Mouse (Mus musculus) liver, postnatal 0 days (tissue): Measurements from ENCODE around the gene Rbms3. TPM values are rescaled to one million over a fixed set of nuclear protein-coding genes. Genes with fewer than 3 reads are reported as not detected.

ENCODE experiments used
- ATAC-seq: fragments of 200-750 bp; cut with Nextera tagmentation; 2 replicates; pipeline ENCODE4 v1.8.0; 2017; ENCODE audit warnings: mild to moderate bottlenecking, moderate library complexity
- DNase-seq: peaks from one replicate; pipeline ENCODE4 v3.0.0-alpha.2; 2016
- H3K27ac ChIP-seq: fragments of 300-500 bp; sonication (generic); 2 replicates; pipeline ENCODE4 v1.5.1; 2014; ENCODE audit warnings: antibody characterized with exemption, moderate library complexity, mild to moderate bottlenecking, low read depth
- H3K27me3 ChIP-seq: fragments of 300-500 bp; sonication (generic); 2 replicates; pipeline ENCODE4 v1.6.1; 2014; ENCODE audit warnings: low read length, control low read depth, mixed read lengths; ENCODE audit not compliant: insufficient read depth
- H3K36me3 ChIP-seq: fragments of 300-500 bp; sonication (generic); replicated peaks from 2 replicates; pipeline ENCODE4 v1.6.1; 2014; ENCODE audit warnings: mild to moderate bottlenecking, control low read depth, low read length, moderate library complexity, mixed read lengths; ENCODE audit not compliant: insufficient read depth
- H3K4me1 ChIP-seq: fragments of 300-500 bp; sonication (generic); 2 replicates; pipeline ENCODE4 v1.6.1; 2014; ENCODE audit warnings: antibody characterized with exemption, mild to moderate bottlenecking, control low read depth; ENCODE audit not compliant: insufficient read depth
- H3K4me2 ChIP-seq: fragments of 300-500 bp; sonication (generic); 2 replicates; pipeline ENCODE4 v1.6.1; 2014; ENCODE audit warnings: low read depth, mild to moderate bottlenecking, low read length, moderate library complexity, mixed read lengths
- H3K4me3 ChIP-seq: fragments of 300-500 bp; sonication (generic); 2 replicates; pipeline ENCODE4 v1.5.1; 2014; ENCODE audit warnings: low read depth, low read length
- H3K9ac ChIP-seq: fragments of 300-500 bp; sonication (generic); replicated peaks from 2 replicates; pipeline ENCODE4 v1.6.1; 2014; ENCODE audit warnings: mild to moderate bottlenecking, moderate library complexity
- H3K9me3 ChIP-seq: fragments of 300-500 bp; sonication (generic); 2 replicates; pipeline ENCODE4 v1.6.1; 2016; ENCODE audit warnings: mild to moderate bottlenecking, control low read depth, low read length, mixed read lengths
- CTCF ChIP-seq: sonication (generic); IDR thresholded peaks from 2 replicates; pipeline ENCODE4 v1.5.1; 2016; ENCODE audit warnings: antibody characterized with exemption, low read depth
- EP300 ChIP-seq: IDR thresholded peaks from 2 replicates; pipeline ENCODE4 v1.6.1; 2016; ENCODE audit warnings: antibody characterized with exemption, low read depth, mild to moderate bottlenecking
- WGBS: fragments of 180-500 bp; shearing (Covaris S2); extraction: QIAGEN DNeasy Blood & Tissue Kit; methylation state at CpG from one replicate; pipeline ENCODE4 v1.1.7; 2014; ENCODE audit not compliant: insufficient replicate concordance; 5-methylcytosine and 5-hydroxymethylcytosine counted together
- polyA plus RNA-seq: library from polyadenylated mRNA; unstranded; fragments of >200 nt; fragmentation: Nextera tagmentation; extraction: Ambion mirVana; gene quantifications from 2 replicates; pipeline ENCODE4 v1.2.1, GENCODE M21; 2015

The Rbms3 gene
- polyA plus RNA-seq, 1 experiment from 2014 or later: 2.8 TPM

- no peak for DNase-seq
- WGBS: 74% methylated on average over 7 of the region's 7 CpGs
Observed at GRCm38 (mm10) chr9:116613276-116613675, 1016.4 kb downstream of the Rbms3 start.

GRCm38 (mm10) chr9:116596046-116596445 lies 1033.7 kb downstream of the Rbms3 start:
- H3K36me3 ChIP-seq: no peaks in the 10 kb centered on the region
- no peak for TF ChIP-seq CTCF
- TF ChIP-seq EP300: no peak
- H3K27ac ChIP-seq: no peak overlapping the region
- WGBS: 90% methylated on average over 10 of the region's 10 CpGs
- no peak overlapping the region for H3K4me2 ChIP-seq
- no peaks in the 10 kb centered on the region for H3K27me3 ChIP-seq
- no peak overlapping the region for H3K4me3 ChIP-seq
- H3K4me1 ChIP-seq: no peaks in the 10 kb centered on the region
- H3K9me3 ChIP-seq: no peaks in the 10 kb centered on the region
- no peak for DNase-seq
- ATAC-seq: no peak
- H3K9ac ChIP-seq: no peak overlapping the region

More at GRCm38 (mm10) chr9:116613276-116613675, 1016.4 kb downstream of the Rbms3 start:
- H3K9ac ChIP-seq: no peak overlapping the region
- no peak overlapping the region for H3K4me3 ChIP-seq
- H3K9me3 ChIP-seq: no peaks in the 10 kb centered on the region
- H3K27ac ChIP-seq: no peak overlapping the region
- no peaks in the 10 kb centered on the region for H3K36me3 ChIP-seq
- H3K27me3 ChIP-seq: no peaks in the 10 kb centered on the region
- no peak for TF ChIP-seq EP300
- no peak for TF ChIP-seq CTCF
- no peaks in the 10 kb centered on the region for H3K4me1 ChIP-seq
- no peak for ATAC-seq
- no peak overlapping the region for H3K4me2 ChIP-seq

- 77% methylated on average over 4 of the region's 4 CpGs for WGBS
- TF ChIP-seq CTCF: no peak
- no peak for TF ChIP-seq EP300
- 0 out of 2 replicates have a peak, but pooled peaks cover 2% of the 10 kb centered on the region for H3K9me3 ChIP-seq
- ATAC-seq (no peak), DNase-seq (no peak)
- H3K4me2 ChIP-seq: no peak overlapping the region
- no peaks in the 10 kb centered on the region for H3K4me1 ChIP-seq
- H3K27ac ChIP-seq: no peak overlapping the region
- H3K36me3 ChIP-seq: no peaks in the 10 kb centered on the region
- H3K9ac ChIP-seq: no peak overlapping the region
- no peaks in the 10 kb centered on the region for H3K27me3 ChIP-seq
- no peak overlapping the region for H3K4me3 ChIP-seq
Observed at GRCm38 (mm10) chr9:116592486-116592885, 1037.2 kb downstream of the Rbms3 start.

- 86% methylated on average over 9 of the region's 9 CpGs for WGBS
- Histone ChIP-seq H3K9me3 (0 out of 2 replicates have a peak, but pooled peaks cover 2% of the 10 kb centered on the region), H3K4me2 (no peak overlapping the region), H3K27ac (no peak overlapping the region), H3K27me3 (no peaks in the 10 kb centered on the region), H3K36me3 (no peaks in the 10 kb centered on the region), H3K4me1 (no peaks in the 10 kb centered on the region), H3K4me3 (no peak overlapping the region), H3K9ac (no peak overlapping the region)
- TF ChIP-seq EP300: no peak
- no peak for TF ChIP-seq CTCF
- DNase-seq (no peak), ATAC-seq (no peak)
Observed at GRCm38 (mm10) chr9:116591071-116591470, 1038.6 kb downstream of the Rbms3 start.

- Histone ChIP-seq H3K36me3 (no peaks in the 10 kb centered on the region), H3K4me1 (no peaks in the 10 kb centered on the region), H3K27ac (no peak overlapping the region), H3K9me3 (no peaks in the 10 kb centered on the region), H3K4me3 (no peak overlapping the region), H3K9ac (no peak overlapping the region), H3K27me3 (no peaks in the 10 kb centered on the region), H3K4me2 (no peak overlapping the region)
- DNase-seq: no peak
- TF ChIP-seq CTCF (no peak), EP300 (no peak)
- 58% methylated on average over 2 of the region's 2 CpGs for WGBS
- ATAC-seq: no peak
Observed at GRCm38 (mm10) chr9:116569680-116570079, 1060.0 kb downstream of the Rbms3 start.

- WGBS: 77% methylated on average over 7 of the region's 7 CpGs
- no peak for ATAC-seq
- no peak overlapping the region for H3K4me3 ChIP-seq
- H3K4me2 ChIP-seq: no peak overlapping the region
- H3K4me1 ChIP-seq: no peaks in the 10 kb centered on the region
- TF ChIP-seq CTCF: no peak
- no peak for TF ChIP-seq EP300
- H3K9me3 ChIP-seq: no peaks in the 10 kb centered on the region
- H3K9ac ChIP-seq: no peak overlapping the region
- no peaks in the 10 kb centered on the region for H3K27me3 ChIP-seq
- no peaks in the 10 kb centered on the region for H3K36me3 ChIP-seq
- no peak overlapping the region for H3K27ac ChIP-seq
- DNase-seq: no peak
Observed at GRCm38 (mm10) chr9:116566711-116567110, 1063.0 kb downstream of the Rbms3 start.

GRCm38 (mm10) chr9:116557781-116558180 lies 1071.9 kb downstream of the Rbms3 start:
- TF ChIP-seq CTCF (no peak), EP300 (no peak)
- WGBS: 93% methylated on average over 5 of the region's 5 CpGs

More at GRCm38 (mm10) chr9:116557781-116558180, 1071.9 kb downstream of the Rbms3 start:
- Histone ChIP-seq H3K27me3 (no peaks in the 10 kb centered on the region), H3K27ac (no peak overlapping the region), H3K9ac (no peak overlapping the region), H3K9me3 (no peaks in the 10 kb centered on the region), H3K4me3 (no peak overlapping the region), H3K4me2 (no peak overlapping the region), H3K4me1 (no peaks in the 10 kb centered on the region), H3K36me3 (no peaks in the 10 kb centered on the region)
- no peak for ATAC-seq
- DNase-seq: no peak
